Mouse (Mus musculus) megakaryocyte, embryonic 14.5 days (primary cell): ENCODE results near the gene Gjd3.

Experiments used
- FLI1 ChIP-seq: IDR thresholded peaks from 2 replicates; pipeline ENCODE4 v1.6.1; 2012; ENCODE audit warnings: low read length, inconsistent platforms, mixed read lengths
- GATA1 ChIP-seq: IDR thresholded peaks from 3 replicates; pipeline ENCODE4 v1.6.1; 2012; ENCODE audit warnings: mixed read lengths, low read length, inconsistent platforms, borderline replicate concordance

DNA sequence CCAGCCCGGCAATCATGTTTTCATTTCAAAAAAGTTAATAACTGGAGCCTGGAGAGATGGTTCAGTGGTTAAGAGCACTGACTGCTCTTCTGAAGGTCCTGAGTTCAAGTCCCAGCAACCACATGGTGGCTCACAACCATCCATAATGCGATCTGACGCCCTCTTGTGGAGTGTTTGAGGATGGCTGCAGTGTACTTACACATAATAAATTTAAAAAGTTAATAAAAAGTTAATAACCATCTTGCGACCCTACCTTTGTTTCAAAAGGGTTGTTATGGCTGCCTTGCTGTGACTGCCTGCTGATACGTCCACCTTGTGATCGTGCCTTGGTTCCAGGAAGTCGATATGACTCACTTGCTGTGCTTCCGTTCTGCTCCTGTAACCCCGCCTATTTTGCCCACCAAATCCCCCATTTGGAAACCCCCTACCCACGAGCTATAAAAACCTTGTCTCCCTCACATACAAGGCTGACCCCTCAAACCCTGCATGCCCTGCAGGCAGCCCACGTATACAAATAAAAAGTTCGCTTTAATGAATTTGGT is 44.2 kb upstream of the Gjd3 start:
- TF ChIP-seq GATA1 (no peak), FLI1 (no peak)
